Mouse (Mus musculus): ENCODE data around the gene Wdr38.
"Not testable (repeated sequence)": the region's sequence is repeated elsewhere in the genome, so short reads cannot be mapped to it uniquely, and the experiment has no call there.

Gene Wdr38

GRCm38 (mm10) chr2:38999381-38999780 lies 2.1 kb downstream of the Wdr38 start:
- no peak for DNase-seq

- no peak for DNase-seq
Observed at GRCm38 (mm10) chr2:38999910-39000586, 2.8 kb downstream of the Wdr38 start.

GRCm38 (mm10) chr2:39000587-39000919 lies 3.3 kb downstream of the Wdr38 start:
- DNase-seq = no peak

- DNase-seq = no peak
Observed at GRCm38 (mm10) chr2:39001866-39002265, 4.6 kb downstream of the Wdr38 start.

- no peak for DNase-seq
Observed at GRCm38 (mm10) chr2:39003106-39003505, 5.8 kb downstream of the Wdr38 start.

DNA sequence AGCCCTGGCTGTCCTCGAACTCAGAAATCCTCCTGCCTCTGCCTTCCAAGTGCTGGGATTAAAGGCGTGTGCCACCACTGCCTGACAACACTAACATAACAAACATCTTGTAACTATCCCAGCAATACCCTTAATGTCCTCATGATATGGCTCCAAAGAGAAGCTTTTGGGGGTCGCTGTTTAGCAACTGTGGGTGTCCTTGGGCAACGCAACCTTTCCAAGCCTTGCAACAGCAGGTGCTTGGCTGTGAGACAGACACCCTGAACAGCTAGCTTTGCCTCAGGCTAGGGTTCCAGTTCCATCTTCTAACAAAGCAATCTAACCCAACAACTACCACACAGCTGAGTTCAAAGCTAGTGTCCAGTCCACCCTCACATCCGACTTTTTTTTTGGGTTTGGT lies 6.2 kb downstream of the Wdr38 start:
- no peak for DNase-seq

GRCm38 (mm10) chr2:39004372-39004771 lies 7.1 kb downstream of the Wdr38 start:
- DNase-seq = peak; percentile 22

DNA sequence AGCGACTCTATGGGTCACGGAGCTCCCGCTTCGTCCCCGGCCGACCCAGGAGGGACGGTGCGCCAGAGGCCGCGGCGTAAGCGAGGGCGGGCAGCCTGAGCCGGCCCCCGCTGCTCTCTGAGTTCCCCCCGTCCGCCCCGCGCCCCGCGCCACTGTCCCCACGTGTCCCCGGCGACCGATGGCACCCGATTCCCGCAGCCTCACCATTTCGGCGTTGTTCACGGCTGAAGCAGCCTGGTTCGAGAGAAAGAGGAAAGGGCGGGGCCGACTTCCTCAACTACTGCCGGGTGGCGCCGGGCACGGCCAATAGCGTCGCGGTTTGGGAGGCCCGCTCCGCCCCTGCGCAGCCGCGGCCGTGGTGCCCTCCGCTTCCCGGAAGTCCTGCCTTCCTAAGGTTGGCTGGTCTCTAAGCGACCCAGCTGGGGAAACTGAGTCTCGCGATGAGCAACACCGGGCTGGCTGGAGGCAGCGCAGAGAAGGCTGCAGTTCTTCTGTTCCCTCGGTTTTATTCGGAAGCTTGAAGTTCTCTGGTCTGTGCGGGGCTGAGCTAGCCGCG lies 7.7 kb downstream of the Wdr38 start, which contains the start of gene Arpc5l:
Arpc5l (plus strand) TSS at position 469 of the 556 bp plus-strand sequence.
- DNase-seq = peak; percentile 91

DNA sequence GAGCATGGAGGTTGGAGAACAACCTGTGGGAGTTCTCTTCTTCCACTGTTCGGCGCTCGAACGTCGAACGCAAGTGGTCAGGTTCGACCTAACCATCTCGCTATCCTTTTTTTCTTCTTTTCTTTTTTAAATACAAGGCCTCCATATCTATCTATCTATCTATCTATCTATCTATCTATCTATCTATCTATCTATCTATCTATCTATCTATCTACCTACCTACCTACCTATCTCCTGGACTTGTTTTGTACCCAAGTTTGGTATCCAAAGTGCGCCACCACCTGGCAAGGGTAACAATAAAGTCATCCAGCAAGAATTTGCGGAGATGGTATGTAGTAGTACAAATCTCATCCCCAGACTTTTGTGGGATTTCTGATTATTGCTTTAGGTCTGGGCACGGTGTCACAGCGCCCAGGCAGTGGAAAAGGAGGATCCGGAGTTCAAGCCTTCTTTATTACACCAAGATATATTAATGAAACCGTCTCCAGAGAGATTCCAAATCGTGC lies 8.4 kb downstream of the Wdr38 start, which contains the start of gene Rpl35:
Rpl35 (minus strand) TSS at position 51 of the 506 bp plus-strand sequence.
- DNase-seq = peak; percentile 67

GRCm38 (mm10) chr2:39006149-39006730 lies 9.0 kb downstream of the Wdr38 start:
- DNase-seq = no peak

- DNase-seq = peak; percentile 96
Observed at GRCm38 (mm10) chr2:39007865-39008264, 10.6 kb downstream of the Wdr38 start.

DNA sequence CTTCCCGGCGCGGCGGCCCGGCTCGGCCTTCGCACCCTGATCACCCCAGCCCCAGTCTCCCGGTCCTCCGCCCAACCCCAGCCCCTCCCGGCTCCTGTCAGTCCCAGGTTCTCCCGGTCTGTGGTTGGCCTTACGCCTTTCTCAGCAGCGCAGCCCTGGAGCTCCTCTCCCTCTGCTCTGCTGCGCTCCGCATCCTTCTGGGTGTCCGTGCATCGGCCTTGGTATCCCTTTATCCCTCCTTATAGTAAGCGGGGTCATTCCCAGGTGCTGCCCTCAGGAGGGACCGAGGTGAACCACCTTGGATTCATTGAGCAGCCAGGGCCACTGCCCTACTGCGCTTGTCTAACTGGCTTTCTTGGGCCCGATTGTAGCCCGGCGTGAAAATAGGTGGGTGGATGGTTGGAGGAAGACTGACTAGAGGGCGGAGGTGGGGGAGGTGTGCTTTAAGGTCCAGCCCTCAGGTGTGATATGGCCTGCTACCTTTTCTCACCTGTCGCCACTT lies 11.1 kb downstream of the Wdr38 start:
- DNase-seq = no peak

DNA sequence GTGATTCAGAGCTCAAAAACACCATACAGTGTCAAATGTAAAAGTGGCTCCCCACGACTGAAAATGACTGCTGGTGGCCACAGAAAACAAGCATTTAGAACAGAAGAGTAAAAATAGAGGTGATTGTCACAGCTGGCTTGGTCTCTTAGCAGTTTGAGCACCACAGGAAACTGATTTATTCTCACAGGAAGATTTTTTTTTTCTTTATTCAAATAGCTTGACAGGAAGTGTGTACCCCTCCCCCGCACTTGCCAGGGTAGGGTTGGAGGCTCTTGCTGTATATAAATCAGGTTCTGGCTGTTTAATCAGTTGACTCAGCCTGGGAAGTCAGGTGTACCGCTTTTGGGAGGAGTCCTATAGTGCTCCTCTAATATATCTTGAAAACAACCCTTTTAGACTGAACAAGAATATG lies 11.7 kb downstream of the Wdr38 start:
- peak; percentile 79 for DNase-seq

GRCm38 (mm10) chr2:39010144-39010543 lies 12.9 kb downstream of the Wdr38 start:
- DNase-seq = not testable (repeated sequence)

DNA sequence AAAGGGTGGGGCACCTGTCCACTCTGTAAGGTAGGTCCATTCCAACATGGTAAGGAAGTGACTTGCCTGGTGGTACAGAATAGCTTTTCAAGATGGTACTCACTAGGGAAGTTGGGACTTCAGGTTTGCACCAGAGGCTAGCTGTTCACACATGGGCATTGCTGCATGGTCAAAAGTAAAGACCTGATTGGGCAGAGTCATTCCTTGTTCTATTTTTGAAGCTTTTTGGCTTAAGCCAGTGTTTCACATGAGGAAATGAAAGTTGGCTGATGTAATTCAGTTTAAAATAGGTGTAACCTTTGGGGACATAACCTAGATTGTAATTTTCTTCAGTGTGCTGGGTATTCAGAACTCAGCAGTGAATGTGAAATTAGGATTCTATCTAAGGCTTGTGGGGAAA lies 14.0 kb downstream of the Wdr38 start:
- no peak for DNase-seq

DNA sequence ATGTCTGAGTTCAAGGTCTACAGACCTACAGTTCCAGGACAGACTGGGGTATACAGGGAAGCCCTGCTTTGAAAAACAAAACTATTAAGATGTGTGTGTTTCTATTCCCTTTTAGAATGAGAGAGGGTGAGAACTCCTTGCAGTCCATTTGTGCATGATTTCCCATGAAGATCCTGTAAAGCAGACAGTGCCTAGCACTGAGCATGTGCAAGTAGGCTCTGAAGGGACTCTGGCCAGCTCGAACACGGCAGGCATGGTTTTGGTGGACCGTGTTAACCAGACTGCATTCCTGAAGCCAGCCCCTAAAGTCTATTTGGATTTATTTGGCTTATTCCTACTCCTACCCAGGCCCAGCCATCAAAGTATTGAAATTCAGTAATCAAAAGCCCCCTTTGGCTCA lies 14.7 kb downstream of the Wdr38 start:
- no peak for DNase-seq

GRCm38 (mm10) chr2:39012768-39013279 lies 15.5 kb downstream of the Wdr38 start:
- DNase-seq = no peak

GRCm38 (mm10) chr2:39016581-39016980 lies 19.3 kb downstream of the Wdr38 start:
- DNase-seq = no peak

GRCm38 (mm10) chr2:39020004-39020403 lies 22.7 kb downstream of the Wdr38 start:
- DNase-seq = no peak

DNA sequence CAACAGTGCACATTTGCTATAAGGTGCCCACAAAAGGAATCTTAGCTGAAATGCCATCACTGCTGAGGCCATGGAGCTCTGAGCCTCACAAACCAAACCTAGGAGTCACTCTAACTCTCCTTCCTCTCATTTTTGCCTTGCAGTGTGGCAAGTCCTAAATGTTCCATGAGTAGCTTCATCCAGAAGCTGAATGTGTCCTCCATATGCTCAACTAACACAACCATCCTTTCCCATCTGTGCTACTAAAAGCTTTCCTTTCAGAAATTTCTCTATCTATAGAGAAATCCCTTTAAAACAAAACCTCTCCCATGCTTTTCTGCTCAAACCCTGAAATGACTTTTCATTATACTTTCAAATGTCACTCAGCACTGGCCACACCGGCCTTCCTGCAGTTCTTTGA lies 34.3 kb downstream of the Wdr38 start:
- DNase-seq = no peak

DNA sequence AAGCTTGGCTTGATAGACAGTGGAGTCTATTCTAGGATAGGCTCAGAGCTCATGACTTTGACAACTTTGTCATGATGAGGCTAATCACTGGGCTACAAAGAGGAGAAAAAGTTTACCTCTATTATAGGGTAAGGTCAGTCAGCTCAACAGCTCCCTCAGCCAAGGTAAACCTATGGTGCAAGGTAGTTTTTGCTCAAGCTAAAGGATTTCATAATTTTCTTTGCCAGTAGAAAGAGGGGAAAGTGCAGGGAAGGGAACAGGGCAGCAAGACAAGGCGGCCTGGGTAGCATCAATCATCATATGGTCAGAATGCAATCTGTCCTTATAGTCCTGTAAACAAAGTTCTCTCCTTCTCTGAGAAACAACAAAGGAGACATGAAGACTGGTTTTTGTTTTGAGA lies 42.9 kb downstream of the Wdr38 start:
- DNase-seq = no peak

GRCm38 (mm10) chr2:39048515-39048914 lies 51.2 kb downstream of the Wdr38 start:
- no peak for DNase-seq
